Mouse (Mus musculus) heart, postnatal 10 days (tissue): ENCODE results near the gene Card14. TPM values are rescaled to one million over a fixed set of nuclear protein-coding genes. Genes with fewer than 3 reads are reported as not detected.
"Not testable (repeated sequence)": the region's sequence is repeated elsewhere in the genome, so short reads cannot be mapped to it uniquely, and the experiment has no call there.

Experiments used
- DNase-seq, 2 experiments: peaks; one replicate each; pipeline ENCODE4 v3.0.0; 2021
- intact Hi-C: fragments of 180-260 bp; cut with DNase I; formaldehyde crosslinking; loops from one replicate; pipeline ENCODE4 v1.15.1; 2025
- total RNA-seq, 2 experiments: library from RNA; stranded (reverse); gene quantifications; 2 replicates each; pipeline ENCODE4 v1.2.3; 2021

Gene Card14
- total RNA-seq, 2 experiments from 2014 or later = 0.07 to 0.12 TPM

DNA sequence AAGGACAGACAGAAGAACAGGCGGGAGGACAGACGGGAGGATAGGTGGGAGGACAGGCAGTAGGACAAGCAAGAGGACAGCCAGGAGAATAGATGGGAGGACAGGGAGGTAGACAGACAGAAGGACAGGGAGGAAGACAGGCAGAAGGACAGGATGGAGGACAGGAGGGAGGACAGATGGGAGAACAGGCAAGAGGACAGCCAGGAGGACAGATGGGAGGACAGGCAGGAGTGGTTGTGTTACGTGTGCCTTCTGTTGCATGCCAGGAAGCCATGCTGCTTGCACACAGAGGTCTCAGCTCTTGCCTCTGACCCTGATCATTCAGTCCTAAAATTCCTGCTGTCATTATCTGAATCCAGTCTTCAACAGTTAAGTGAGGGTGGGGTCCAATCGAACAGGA, 46.4 kb downstream of the Card14 start:
- no peak for DNase-seq
- intact Hi-C loops = no loop called here

DNA sequence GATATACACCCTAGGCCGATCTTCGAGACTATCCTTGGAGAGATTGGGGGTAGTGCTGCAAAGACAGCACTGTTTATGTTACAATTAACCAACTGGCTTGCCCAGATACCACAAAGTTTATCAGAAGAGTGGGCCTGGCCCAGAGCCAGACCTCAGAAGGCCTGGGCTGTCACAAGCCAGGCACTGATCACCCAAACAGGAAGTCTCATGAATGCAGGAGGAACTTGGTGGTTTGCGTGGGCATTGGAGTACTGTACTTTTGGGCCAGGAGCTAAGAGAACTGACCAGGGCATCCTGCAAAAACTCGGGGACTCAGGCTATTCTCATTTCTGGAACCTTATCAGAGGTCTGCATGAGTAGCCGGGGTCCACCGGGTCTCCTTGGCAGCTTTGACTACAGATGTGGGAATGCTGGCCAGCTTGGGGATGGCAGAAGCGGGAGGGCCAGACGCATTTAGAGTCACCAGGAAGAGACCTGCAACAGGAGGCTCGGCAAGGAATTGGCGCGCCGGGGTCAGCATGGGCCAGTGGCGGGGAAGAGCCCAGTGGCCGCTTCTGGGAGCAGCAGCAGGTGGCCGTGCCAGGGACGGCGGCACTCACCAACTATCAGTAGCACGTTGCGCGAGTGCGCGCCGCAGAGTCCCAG, 47.4 kb downstream of the Card14 start:
- DNase-seq = peak; percentile 61
- intact Hi-C loops = no loop called here

DNA sequence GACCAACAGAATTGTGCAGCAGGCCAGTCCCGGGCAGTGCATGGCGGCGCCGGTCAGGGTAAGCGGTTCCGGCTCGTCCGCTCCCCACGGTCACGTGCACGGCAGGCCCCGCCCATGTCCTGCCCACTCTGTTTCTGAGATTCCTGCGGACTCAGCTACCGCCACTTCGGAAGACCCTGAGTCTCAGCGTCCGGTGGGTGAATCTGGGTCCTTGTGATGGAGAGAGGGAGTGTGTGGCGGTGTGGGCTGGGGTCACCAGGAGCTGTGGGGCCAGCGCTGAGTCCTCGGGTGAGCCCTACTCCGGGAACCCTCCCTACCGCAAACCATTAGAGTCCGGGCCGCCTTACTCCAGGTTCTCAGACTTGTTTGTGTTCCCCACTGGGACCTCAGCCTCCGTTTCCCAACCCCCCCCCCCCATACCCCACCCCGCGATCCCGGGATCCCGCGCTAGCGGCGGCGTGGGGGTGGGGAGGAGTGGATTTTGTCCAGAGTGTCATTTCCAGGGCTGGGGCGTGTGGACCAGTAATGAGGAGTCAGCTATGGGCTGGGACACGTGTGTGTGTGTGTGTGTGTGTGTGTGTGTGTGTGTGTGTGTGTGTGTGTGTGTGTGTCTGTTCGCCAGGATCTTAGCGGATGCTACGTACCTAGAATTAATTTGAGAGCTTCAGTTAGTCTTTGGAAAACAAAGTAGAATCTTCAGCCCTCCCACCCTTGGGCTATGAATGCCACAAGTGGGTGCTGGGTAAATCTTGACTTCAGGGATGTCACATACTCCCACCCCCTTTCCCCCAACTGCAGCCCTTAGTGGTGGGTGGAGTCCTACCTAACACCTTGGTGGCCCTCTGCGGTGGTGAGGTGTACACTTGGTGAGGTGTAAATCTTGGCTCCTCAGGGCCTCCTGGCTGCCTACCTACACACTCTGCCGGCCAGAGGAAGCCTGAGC, 48.1 kb downstream of the Card14 start, which contains the start of the genes Sgsh and Slc26a11:
Gene Sgsh, minus strand, starts transcription at position 94 of the 943 bp plus-strand sequence.
Gene Slc26a11, plus strand, starts transcription at position 115 of the 943 bp plus-strand sequence.
- intact Hi-C loops = no loop called here
- DNase-seq = peak; percentile 91 to 94

DNA sequence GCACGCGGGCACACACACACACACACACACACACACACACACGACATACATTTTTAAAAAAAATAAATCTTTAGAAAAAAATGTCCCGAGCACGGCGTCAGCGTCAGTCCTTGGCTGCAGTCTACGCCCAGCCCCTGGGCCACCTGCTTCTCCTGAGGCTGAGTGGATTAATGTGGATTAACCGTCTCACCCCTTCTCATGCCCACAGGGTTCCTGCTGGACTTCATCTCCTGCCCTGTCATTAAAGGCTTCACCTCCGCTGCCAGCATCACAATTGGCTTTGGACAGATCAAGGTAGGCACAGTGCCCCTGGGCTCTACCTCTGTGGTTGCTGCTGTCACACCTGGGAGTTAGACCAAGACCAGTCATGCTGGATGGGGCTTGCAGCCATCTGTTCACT, 51.5 kb downstream of the Card14 start:
- no peak for DNase-seq
- intact Hi-C loops = no loop called here

DNA sequence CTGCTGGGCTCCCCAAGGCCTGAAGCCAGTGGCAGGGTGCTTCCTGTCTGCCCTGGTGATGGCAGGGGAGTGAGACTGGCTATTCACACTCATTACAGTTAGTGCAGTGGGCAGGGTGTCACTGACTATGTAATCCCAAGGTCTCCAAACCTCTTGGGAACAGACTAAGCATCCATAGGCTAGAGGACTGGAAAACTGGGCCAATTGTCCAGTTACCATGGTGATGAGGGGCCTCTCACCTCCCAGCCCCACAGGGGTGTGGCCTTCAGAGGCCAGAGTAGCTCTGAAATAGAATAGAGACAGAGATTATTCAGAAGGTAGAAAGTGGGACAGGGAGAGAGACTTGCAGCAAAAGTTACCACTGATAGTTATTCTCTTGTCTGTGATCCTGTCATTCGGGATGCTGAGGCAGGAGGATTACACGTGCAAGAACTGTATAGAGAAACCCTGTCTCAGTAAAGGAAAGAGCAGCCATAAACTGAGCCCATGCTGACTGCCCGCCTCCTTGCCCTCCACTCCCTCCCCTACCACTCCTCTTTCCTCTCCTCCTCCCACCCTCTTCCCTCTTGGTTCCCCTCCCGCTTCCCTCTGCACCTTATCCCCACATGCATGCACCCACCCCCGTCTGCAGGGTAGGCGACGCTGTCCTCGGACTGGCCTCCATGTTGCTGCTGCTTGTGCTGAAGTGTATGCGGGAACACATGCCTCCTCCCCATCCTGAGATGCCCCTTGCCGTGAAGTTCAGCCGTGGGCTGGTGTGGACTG, 55.4 kb downstream of the Card14 start:
- intact Hi-C loops = loop anchor here (1.0 to 2.0 kb wide), 3 partner anchors 24 to 58 kb away; no protein-coding TSS in a partner anchor
- DNase-seq = no peak

DNA sequence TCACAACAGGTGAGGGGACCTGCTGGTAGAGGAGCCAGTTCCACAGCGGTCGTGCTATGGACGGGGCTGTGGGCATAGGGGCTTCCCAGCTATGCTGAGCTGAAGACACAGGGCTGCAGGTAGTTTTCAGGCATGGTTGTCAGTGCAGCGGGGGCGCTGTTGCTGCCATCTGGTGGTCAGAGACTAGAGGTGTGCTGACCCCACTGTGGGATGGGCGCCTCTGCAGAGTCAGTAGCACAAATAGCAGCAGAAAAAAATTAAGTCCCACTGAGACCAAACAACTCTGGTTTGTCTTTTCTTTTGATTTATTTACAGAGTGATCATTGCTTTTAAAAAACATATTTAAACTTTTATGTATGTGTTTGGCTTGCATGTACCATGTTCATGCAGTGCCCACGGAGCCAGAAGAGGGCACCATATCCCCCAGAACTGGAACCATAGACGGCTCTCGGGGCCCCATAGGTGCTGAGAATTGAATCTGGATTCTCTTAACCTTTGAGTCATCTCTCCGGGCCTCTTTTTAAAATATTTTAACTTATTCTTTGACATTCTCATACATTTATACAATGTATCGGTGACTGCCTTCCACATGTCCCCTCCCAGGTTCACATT, 56.1 kb downstream of the Card14 start:
- intact Hi-C loops = loop anchor here (1.0 to 2.0 kb wide), 3 partner anchors 24 to 59 kb away; no protein-coding TSS in a partner anchor

DNA sequence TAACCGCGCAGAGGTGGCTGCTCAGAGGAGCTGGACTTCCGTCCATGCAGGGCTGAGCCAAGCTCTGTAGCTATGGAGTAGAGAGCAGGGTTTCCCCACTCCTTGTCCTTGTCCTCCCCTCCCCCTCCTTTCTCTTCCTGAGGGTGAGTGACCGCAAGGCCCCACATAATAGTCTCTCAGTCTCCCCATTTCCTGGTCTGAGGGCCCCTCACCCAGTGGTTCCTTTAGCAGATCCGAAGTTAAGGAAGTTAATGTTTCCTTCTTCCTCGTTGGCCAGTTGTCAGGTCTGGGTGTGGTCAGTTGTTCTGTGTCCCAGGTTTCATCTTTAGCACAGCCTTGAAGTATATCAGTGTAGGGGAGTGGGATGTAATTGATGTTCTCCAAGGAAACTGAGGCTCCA, 67.9 kb downstream of the Card14 start:
- intact Hi-C loops = no loop called here
- DNase-seq = peak in 1 of 2 experiments; percentile 25

More for the DNA sequence above, 56.1 kb downstream of the Card14 start:
- DNase-seq = peak; percentile 73 to 83

DNA sequence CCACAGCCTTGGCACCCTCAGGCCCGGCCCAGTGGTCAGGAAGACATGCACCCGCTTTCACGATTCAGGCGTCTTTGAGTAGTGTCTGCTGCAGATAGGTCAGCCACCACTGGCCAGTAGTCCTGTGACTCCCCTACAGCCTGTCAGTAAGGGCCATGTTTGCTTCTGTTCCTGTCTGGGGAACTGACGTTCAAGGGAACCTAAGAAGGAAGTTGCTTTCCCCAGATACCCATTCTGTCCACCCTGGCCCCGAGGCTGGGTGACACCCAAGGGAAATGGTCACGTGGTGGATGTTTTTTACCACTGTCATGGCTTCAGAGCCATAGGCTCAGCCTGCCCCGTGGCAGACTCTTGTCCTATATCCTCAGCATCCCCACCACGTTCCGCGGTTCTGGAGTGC, 69.8 kb downstream of the Card14 start:
- intact Hi-C loops = no loop called here
- no peak for DNase-seq

DNA sequence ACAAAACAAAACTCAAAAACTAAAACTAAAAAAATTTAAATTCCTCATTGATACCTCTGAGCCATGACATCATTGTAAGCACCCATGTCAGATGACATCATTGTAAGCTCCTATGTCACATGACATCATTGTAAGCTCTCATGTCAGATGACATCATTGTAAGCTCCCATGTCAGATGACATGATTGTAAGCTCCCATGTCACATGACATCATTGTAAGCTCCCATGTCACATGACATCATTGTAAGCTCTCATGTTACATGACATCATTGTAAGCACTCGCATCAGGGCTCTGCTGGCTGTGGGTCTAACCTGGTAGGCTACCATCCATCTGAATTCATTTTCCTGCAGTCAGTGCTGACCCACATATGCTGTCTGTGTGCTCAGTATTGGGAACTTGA, 71.0 kb downstream of the Card14 start:
- intact Hi-C loops = no loop called here

DNA sequence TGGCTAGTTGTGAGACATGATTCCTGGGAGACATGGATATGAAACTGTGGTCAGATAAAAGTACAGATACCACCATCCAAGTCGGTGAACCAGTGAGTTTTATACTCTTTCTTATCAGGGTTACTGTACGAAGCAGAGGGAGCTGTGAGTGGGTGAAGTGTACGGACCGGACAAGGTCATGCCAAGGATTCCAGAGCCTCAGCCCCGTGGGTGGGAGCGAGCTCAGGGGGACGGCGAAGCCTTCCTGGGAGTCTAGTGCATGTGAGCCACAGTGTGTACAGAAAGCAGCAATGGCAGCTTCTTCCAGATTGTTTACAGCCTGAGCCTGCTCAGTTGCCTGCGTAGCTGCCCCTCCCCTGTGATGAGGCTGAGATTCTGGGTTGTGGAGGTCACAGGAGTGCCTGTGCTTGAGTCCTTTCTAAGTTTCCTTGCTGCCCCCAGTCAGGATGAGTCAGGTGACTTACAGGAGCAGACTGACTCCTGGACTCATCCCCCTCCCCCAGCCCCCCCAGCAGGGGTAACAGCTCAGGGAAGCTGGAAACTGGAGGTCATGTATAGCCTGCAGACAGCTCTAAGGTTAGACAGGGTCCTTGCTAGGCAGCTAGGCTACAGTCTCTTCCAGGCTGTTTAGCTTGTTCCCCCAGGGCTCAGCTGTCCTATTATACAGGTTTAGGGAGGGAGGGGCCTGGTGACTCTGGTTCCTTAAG, 74.2 kb downstream of the Card14 start:
- intact Hi-C loops = no loop called here
- no peak for DNase-seq

More for the DNA sequence above, 71.0 kb downstream of the Card14 start:
- no peak for DNase-seq

DNA sequence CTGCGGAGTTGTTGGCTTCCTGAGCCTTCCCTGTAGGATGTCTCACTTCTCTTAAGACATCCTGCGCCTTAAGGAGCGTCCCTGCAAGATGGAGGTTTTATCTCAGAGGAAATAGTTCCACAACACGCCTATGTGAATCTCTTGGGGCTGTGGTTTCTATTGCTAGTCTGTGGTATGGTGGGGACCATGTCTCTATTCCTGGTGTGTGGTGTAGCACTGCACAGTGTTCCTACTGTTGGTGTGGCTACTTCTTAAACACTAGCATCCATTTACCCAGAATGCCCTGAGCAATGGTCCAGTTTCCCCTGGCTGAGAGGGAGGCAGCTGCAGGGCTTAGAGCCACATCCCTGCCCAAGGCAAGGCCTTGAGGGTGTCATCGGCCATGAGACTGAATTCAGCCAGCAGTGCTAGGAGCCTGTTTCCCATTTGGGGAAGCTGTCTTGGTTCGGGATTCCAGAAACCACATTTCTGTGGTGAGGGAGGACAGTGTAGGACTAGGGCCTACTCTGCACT, 74.8 kb downstream of the Card14 start:
- no peak for DNase-seq
- intact Hi-C loops = no loop called here

DNA sequence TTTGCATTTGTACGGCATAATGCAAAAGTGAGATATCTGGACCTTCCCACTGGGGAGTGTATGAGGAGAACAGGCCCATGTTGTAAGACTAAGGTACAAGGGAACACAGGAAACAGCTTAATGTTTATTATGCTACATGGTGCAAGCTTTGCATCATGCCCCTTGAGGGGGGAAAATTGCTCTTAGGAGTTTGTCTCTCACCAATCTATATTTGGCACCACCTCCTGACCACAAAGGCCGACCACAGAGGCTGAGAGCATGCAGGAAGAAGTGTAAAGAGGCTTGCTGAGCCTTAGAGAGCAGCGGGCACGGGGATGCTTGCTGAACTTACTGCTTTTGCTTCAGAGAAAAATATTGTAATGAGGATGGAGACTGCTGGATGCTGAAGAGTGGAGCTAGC, 77.3 kb downstream of the Card14 start:
- DNase-seq = no peak
- intact Hi-C loops = no loop called here

DNA sequence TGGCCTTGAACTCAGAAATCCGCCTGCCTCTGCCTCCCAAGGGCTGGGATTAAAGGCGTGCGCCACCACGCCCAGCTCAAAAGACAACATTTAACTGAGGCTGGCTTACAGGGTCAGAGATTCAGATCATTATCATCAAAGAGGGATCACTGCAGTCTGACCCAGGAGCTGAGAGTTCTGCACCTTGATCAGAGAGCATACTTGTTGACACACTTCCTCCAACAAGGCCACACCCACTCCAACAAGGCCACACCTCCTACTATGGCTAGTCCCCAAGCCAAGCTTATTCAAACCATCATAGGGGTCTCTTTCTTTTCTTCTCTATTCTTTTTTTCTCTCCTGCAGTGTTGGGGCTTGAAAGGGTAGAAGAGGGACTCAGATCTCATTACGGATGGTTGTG, 78.7 kb downstream of the Card14 start:
- no peak for DNase-seq
- intact Hi-C loops = no loop called here

DNA sequence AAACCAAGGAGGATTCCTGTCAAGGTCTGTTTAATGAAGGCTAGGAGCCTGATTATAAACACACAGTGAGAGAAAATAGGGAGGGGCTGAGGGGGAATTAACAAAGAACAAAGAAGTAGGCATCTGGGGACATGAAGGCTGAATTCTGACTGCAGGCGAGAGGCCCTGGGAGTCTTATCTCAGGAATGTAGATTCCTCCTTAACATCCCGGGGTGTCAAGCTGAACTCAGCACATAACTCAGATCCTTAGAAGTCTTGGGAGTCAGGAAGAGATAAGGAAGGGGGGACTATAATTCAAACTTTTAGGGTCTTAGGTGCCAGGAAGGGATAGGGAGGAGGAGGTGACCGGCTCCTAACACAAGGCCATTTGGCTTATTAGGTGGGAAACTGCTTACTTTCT, 79.7 kb downstream of the Card14 start:
- DNase-seq, intact Hi-C loops: not testable (repeated sequence)

DNA sequence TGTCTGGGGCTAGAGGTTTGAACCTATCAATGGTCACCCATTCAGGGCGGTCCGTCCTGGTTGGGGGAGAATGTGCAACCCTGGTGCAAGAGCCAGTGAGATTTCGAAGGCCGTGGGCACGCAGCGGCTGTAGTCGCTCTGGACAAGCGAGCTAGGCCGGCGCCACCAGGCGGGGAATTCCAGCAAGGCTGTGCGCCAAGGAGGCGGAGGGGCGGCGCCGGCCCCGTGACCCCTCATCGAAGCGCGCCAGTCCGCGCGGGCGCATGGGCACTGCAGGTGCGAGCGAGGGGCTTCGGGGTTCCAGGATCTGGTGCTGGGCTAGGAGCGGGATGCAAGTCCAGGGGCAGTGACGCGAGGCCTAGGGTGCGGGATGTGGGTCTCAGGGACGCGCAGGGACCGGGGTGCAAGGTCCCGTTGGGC, 82.3 kb downstream of the Card14 start:
- intact Hi-C loops = no loop called here
- peak; percentile 87 to 90 for DNase-seq

DNA sequence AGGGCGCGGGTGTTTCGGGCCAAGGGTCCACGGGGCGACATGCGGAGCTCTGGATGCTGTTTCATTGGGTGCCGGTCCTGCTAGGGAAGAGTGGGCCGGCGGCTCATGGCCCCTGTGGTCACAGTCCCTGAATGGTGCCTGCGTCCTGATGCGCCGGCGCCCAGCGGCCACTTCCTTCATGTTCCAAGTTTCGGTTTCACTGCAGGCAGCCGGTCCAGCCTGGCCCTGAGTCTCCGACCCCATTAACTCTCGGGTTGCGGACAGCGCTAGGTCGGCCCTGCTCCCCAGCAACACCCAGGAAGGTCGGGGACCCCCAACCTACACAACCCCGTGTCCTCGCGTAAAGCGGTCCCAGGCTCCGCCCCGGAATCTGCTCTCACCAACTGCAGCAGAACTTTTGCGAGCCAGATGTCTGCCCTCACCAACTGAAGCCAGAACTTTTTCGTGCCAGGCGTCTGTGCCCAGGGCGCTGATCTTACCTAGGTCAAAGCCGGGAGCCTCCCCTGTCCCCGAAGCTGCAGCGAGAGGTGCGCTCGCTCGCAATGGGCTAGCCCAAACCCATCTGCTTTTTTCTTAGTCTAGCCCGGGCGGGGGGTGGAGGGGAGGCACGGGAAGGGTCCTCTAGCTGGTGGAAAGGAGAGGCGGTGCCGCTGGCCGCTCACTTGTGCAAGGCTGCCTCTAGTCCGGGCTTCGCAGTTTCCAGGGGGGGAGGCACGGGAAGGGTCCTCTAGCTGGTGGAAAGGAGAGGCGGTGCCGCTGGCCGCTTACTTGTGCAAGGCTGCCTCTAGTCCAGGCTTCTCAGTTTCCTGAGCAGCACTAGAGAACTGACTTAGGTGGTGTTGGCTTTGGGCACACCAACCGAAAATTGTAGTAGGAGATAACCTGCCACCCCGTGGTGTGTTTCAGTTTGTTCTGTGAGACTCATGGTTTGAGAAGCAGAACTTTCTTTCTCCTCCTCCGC, 83.0 kb downstream of the Card14 start:
- intact Hi-C loops = no loop called here

DNA sequence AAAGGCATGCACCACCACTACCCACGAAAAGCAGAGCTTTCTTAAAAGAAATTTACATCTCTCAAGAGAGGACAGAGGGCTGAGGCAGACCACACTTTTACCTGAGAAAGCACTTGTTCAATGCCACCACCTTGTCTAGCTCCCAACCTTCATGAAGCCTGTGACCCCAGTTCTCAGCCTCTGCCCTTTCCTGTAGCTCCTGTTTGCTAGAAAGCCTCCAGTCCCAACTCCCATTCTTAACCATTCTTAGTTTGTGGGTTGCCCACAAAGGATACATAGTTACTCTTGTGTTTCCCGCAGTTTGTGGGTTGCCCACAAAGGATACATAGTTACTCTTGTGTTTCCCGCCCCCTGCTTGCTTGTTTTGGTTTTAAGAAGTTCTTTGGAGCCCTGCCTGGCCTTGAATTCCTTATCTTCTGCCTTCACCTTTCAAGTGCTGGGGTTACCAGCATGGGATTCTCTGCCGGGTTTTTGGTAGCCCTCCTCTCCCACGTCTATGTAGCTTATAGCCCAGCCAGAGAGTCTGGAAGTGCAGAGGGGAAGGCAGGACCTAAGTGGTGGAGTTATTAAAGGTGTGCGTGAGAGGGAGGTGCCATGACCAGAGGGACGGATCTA, 83.9 kb downstream of the Card14 start:
- intact Hi-C loops = no loop called here
- no peak for DNase-seq

More for the DNA sequence above, 83.0 kb downstream of the Card14 start:
- DNase-seq = peak; percentile 86
